In the genomic region with DNA sequence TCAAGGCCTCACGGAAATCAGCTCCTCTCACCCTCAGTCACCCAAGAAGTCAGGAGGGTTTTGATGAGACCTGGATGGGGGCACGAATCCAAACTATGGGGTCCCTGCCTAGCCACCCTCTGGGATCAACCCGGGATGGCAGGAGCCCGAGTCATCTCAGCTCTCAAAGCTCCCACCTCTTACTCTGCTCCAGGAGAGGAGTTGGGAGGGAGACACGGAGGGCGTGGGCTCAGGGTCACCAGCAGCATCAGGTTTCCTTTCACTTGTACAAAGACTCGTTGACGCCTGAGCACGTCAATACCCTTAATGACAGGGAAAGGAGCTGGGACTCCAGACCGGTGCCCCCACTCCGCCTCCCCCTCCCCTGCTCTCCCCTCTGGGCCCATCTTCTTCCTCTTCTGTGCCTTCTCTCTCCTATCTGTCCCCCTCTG, we compare ENCODE assay signal across 10 mouse cellular contexts.
A peak's percentile ranks its signal among the peaks of the same experiment; 100 is the strongest.
DNase-seq lines count a peak whose midpoint lies in the region; ATAC-seq lines count a peak whose summit lies in the region.
"Had no signal": no experiment of that assay in that cellular context is flagged by ENCODE, and none has a peak within 500 bp of the region (broad histone marks: within the 10 kb centered on the region; RNA-seq: fewer than 3 reads in every experiment).

No protein-coding gene starts in this region.

- H3K4me1 ChIP-seq in kidney, embryonic 15.5 days: peaks cover 29% of the 10 kb centered on the region
- H3K4me1 ChIP-seq in embryonic facial prominence, embryonic 12.5 days: peaks cover 28% of the 10 kb centered on the region
- 0 out of 2 replicates have a peak, but pooled peaks cover 3% of the 10 kb centered on the region for H3K4me1 ChIP-seq in hindbrain, embryonic 14.5 days (replicated peaks; ENCODE audit: control insufficient read depth, insufficient read depth, low read length)
- H3K4me1 ChIP-seq in neural tube, embryonic 12.5 days: peaks cover 51% of the 10 kb centered on the region

- peak overlapping the region; percentile 97 for H3K4me2 ChIP-seq in kidney, embryonic 15.5 days
- peak overlapping the region; percentile 80 for H3K4me2 ChIP-seq in embryonic facial prominence, embryonic 12.5 days (replicated peaks)
- H3K4me2 ChIP-seq in hindbrain, embryonic 14.5 days (replicated peaks): peak overlapping the region; percentile 57
- H3K4me2 ChIP-seq in neural tube, embryonic 12.5 days (replicated peaks): peak overlapping the region; percentile 87

- no peak overlapping the region for H3K9ac ChIP-seq in kidney, embryonic 15.5 days
- H3K9ac ChIP-seq in embryonic facial prominence, embryonic 12.5 days: no peak overlapping the region
- H3K9ac ChIP-seq in hindbrain, embryonic 14.5 days: 0 out of 2 replicates have a peak overlapping the region, but pooled peaks have one; percentile 45
- peak overlapping the region; percentile 54; the same call in 1 of the 2 replicates for H3K9ac ChIP-seq in neural tube, embryonic 12.5 days
- H3K9ac ChIP-seq: liver, embryonic 15.5 days had no signal

- no peaks in the 10 kb centered on the region for H3K36me3 ChIP-seq in kidney, embryonic 15.5 days
- H3K36me3 ChIP-seq in embryonic facial prominence, embryonic 12.5 days: no peaks in the 10 kb centered on the region
- H3K36me3 ChIP-seq in hindbrain, embryonic 14.5 days (replicated peaks; ENCODE audit: control insufficient read depth, insufficient read depth): no peaks in the 10 kb centered on the region
- H3K36me3 ChIP-seq in neural tube, embryonic 12.5 days: no peaks in the 10 kb centered on the region
- H3K36me3 ChIP-seq: liver, embryonic 15.5 days had no signal

- H3K27ac ChIP-seq in kidney, embryonic 15.5 days: no peak overlapping the region
- no peak overlapping the region for H3K27ac ChIP-seq in embryonic facial prominence, embryonic 12.5 days
- H3K27ac ChIP-seq in hindbrain, embryonic 14.5 days: no peak overlapping the region
- no peak overlapping the region for H3K27ac ChIP-seq in neural tube, embryonic 12.5 days
- H3K27ac ChIP-seq: liver, embryonic 15.5 days had no signal

- DNase-seq in kidney, adult 9 months: no peak
- no peak for DNase-seq in hindbrain, embryonic 14.5 days (ENCODE audit: low spot score)
- no peak for DNase-seq in spleen, adult 12 weeks (ENCODE audit: low spot score)
- DNase-seq in layer of hippocampus, postnatal 36 days: no peak
- no peak for DNase-seq in lung, adult 18-20 months

- no peaks in the 10 kb centered on the region for H3K9me3 ChIP-seq in kidney, embryonic 15.5 days (replicated peaks)
- H3K9me3 ChIP-seq in embryonic facial prominence, embryonic 12.5 days: no peaks in the 10 kb centered on the region
- H3K9me3 ChIP-seq in hindbrain, embryonic 14.5 days (ENCODE audit: control insufficient read depth, low read length): no peaks in the 10 kb centered on the region
- no peaks in the 10 kb centered on the region for H3K9me3 ChIP-seq in neural tube, embryonic 12.5 days
- H3K9me3 ChIP-seq: liver, embryonic 15.5 days had no signal

- WGBS in kidney, embryonic 15.5 days: 23% methylated on average over 11 of the region's 11 CpGs
- WGBS in embryonic facial prominence, embryonic 12.5 days: 12% methylated on average over 11 of the region's 11 CpGs
- 17% methylated on average over 11 of the region's 11 CpGs for WGBS in hindbrain, embryonic 14.5 days
- WGBS in neural tube, embryonic 12.5 days: 10% methylated on average over 11 of the region's 11 CpGs

- H3K4me3 ChIP-seq in kidney, embryonic 15.5 days (replicated peaks): peak overlapping the region; percentile 56; the same call in 1 of the 2 replicates
- H3K4me3 ChIP-seq in embryonic facial prominence, embryonic 12.5 days: no peak overlapping the region
- H3K4me3 ChIP-seq in hindbrain, embryonic 14.5 days (replicated peaks; ENCODE audit: low read length): no peak overlapping the region
- H3K4me3 ChIP-seq in neural tube, embryonic 12.5 days: no peak overlapping the region

- H3K27me3 ChIP-seq in kidney, embryonic 15.5 days: peaks cover 34% of the 10 kb centered on the region
- H3K27me3 ChIP-seq in embryonic facial prominence, embryonic 12.5 days: peaks cover 53% of the 10 kb centered on the region
- H3K27me3 ChIP-seq in hindbrain, embryonic 14.5 days (ENCODE audit: control insufficient read depth, insufficient read depth, low read length): peaks cover 25% of the 10 kb centered on the region; the same call in 1 of the 2 replicates
- H3K27me3 ChIP-seq in neural tube, embryonic 12.5 days (replicated peaks): peaks cover 29% of the 10 kb centered on the region
- H3K27me3 ChIP-seq: Patski had no signal

- no peak for ATAC-seq in kidney, embryonic 15.5 days (replicated peaks; ENCODE audit: low FRiP score)
- ATAC-seq in embryonic facial prominence, embryonic 12.5 days (ENCODE audit: insufficient number of reproducible peaks, insufficient read depth, low FRiP score, low TSS enrichment): no peak
- no peak for ATAC-seq in hindbrain, embryonic 14.5 days (ENCODE audit: low FRiP score)
- 0 out of 2 replicates have a peak, but pooled peaks have one; percentile 14 for ATAC-seq in neural tube, embryonic 12.5 days (ENCODE audit: low FRiP score, low read depth)
- ATAC-seq: Patski had no signal

Comparison
In these comparisons a context has a peak if more than half of its experiments do, and no peak if none do; other contexts are left out.
1. H3K9ac ChIP-seq: peak in hindbrain, embryonic 14.5 days (single experiment) and neural tube, embryonic 12.5 days (single experiment); none in kidney, embryonic 15.5 days (single experiment) and embryonic facial prominence, embryonic 12.5 days (single experiment).
2. Peak in every context shown above with its lines, with median percentiles within 50 percentile points of each other: H3K4me2 ChIP-seq.